In the genomic region with DNA sequence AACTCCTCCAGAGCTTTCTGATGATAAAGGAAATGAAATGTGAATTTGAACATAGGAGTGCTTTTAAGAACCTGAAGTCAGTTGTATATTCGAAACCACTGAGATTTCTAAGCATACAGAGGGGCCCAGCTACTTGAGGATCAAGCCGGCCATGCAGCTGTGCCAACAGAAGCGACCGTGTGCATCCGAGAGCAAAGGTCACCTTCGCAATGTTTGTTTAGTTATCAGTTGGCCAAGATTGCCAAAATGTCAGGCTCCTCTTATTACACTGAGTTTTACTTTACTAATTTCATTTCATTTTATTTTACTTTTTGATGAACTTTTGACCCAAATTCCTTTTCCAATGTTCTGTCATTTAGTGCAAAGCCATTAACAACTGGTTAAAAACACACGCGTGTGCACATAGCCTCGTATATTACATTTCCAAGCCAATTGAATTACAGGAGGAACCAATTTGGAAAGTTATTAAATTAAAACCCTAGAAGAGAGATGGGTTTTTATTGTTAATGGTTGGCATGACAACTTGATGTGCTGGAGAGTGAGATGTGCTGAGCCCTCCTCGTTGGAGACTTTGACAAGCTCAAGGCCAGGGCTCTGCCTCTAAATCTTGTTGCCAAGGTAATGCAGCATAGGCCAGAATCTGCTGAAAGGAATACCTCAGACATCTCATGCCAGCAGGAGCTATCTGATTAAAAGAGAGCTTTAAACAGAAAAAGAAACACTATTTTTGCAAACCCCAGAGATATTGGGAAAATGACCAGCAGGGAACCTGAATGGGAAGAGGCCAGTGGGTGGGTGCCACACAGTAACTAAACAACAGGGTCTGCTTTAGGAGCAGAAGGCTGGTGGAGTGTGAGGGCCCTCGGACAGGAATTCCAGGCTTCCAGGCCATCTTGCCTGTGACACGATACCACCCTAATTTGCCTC, we compare ENCODE assay signal across 15 mouse cellular contexts. TPM values are rescaled to one million over a fixed set of nuclear protein-coding genes. Genes with fewer than 3 reads are reported as not detected.
DNase-seq lines count a peak whose midpoint lies in the region; ATAC-seq and TF ChIP-seq lines count a peak whose summit lies in the region.
"Had no signal": no experiment of that assay in that cellular context is flagged by ENCODE, and none has a peak within 500 bp of the region (broad histone marks: within the 10 kb centered on the region; RNA-seq: fewer than 3 reads in every experiment).

No protein-coding gene starts in this region.

- no peak overlapping the region for H3K9ac ChIP-seq in intestine, postnatal 0 days (ENCODE audit: low read depth, low read length)

- 42% methylated on average over 12 of the region's 12 CpGs for WGBS in intestine, postnatal 0 days

- no peaks in the 10 kb centered on the region for H3K27me3 ChIP-seq in intestine, postnatal 0 days (replicated peaks; ENCODE audit: control insufficient read depth, insufficient read depth, low read length)

- DNase-seq in embryo, embryonic 10.5 days (ENCODE audit: low spot score) = peak; percentile 42
- DNase-seq in embryo, embryonic 9.5 days (ENCODE audit: extremely low spot score) = no peak
- DNase-seq in layer of hippocampus, adult 2 months (ENCODE audit: low spot score in 2 of 2) = no peak
- no peak for DNase-seq in layer of hippocampus, postnatal 36 days
- DNase-seq in brain, adult 2 months (ENCODE audit: low read depth, low spot score) = peak; percentile 37
- no peak for DNase-seq in left cerebral cortex, adult 8-10 months (ENCODE audit: low spot score in 2 of 2)
- DNase-seq: cerebellum, adult 2 months; heart, postnatal 10 days; kidney, adult 11 months; right cerebral cortex, postnatal 14 days; thymus, adult 18-20 months had no signal

- 0 out of 2 replicates have a peak overlapping the region, but pooled peaks have one; percentile 20 for H3K27ac ChIP-seq in layer of hippocampus, adult 2 months
- no peak overlapping the region for H3K27ac ChIP-seq in intestine, postnatal 0 days (ENCODE audit: low read depth, low read length)
- H3K27ac ChIP-seq: left cerebral cortex, adult 2 months; macrophage had no signal

- no peak overlapping the region for H3K4me3 ChIP-seq in layer of hippocampus, adult 2 months
- H3K4me3 ChIP-seq in intestine, postnatal 0 days (ENCODE audit: low read depth, low read length) = no peak overlapping the region
- H3K4me3 ChIP-seq: left cerebral cortex, adult 2 months had no signal

- H3K9me3 ChIP-seq in intestine, postnatal 0 days (ENCODE audit: control insufficient read depth) = no peaks in the 10 kb centered on the region

- H3K4me1 ChIP-seq in intestine, postnatal 0 days (replicated peaks; ENCODE audit: control insufficient read depth, insufficient read depth, low read length) = no peaks in the 10 kb centered on the region

- no peak overlapping the region for H3K4me2 ChIP-seq in intestine, postnatal 0 days (replicated peaks; ENCODE audit: low read depth)

- TF ChIP-seq CTCF in layer of hippocampus, adult 2 months (conservative IDR thresholded peaks at IDR 0.05) = no peak
- TF ChIP-seq CTCF in intestine, postnatal 0 days (IDR thresholded peaks at IDR 0.05; ENCODE audit: low read depth) = no peak

- ATAC-seq in intestine, postnatal 0 days = peak; percentile 75
- ATAC-seq in erythroid progenitor cell, adult 5-6 weeks (replicated peaks; ENCODE audit: low FRiP score, poor library complexity, severe bottlenecking) = no peak

- H3K36me3 ChIP-seq in intestine, postnatal 0 days (ENCODE audit: control insufficient read depth, insufficient read depth) = no peaks in the 10 kb centered on the region

RNA-seq across cellular contexts. Expression of gene Add3, which starts 38.6 kb away (rescaled TPM):
- total RNA-seq in layer of hippocampus, adult 2 months (2021) = 100 to 1,000 TPM; 125 to 129 TPM
- 100 to 1,000 TPM; 124 TPM for total RNA-seq in layer of hippocampus, postnatal 36 days (2021)
- polyA plus RNA-seq in intestine, postnatal 0 days (2015; fragmentation: Nextera tagmentation; extraction: Ambion mirVana) = 46.8 and 50.9 TPM in 2 replicates
- total RNA-seq in left cerebral cortex, adult 8-10 months (2022) = 100 to 1,000 TPM; 101 to 107 (median 105) TPM
- 24.9 and 26.4 TPM in 2 replicates for total RNA-seq in erythroid progenitor cell, adult 5-6 weeks (2015; ENCODE audit: low replicate concordance)
- total RNA-seq in erythroid progenitor cell, adult 5-6 weeks (2017; ENCODE audit: low replicate concordance) = 10.1 and 24.5 TPM in 2 replicates

Comparison
In these comparisons a context has a peak if more than half of its experiments do, and no peak if none do; other contexts are left out.
1. DNase-seq: peak in embryo, embryonic 10.5 days (single experiment) and brain, adult 2 months (single experiment); none in embryo, embryonic 9.5 days (single experiment), layer of hippocampus, adult 2 months (0 of 2), layer of hippocampus, postnatal 36 days (0 of 2) and left cerebral cortex, adult 8-10 months (0 of 2).